Mouse (Mus musculus) spleen, adult 2 months (tissue): ENCODE results near the gene Cd276.

Experiments used
- CTCF ChIP-seq: fragments of 200-500 bp; IDR thresholded peaks from 2 replicates; pipeline ENCODE4 v1.5.1; 2011; ENCODE audit warnings: mild to moderate bottlenecking, inconsistent platforms; ENCODE audit not compliant: insufficient read depth, insufficient read length, insufficient replicate concordance; ENCODE audit errors: extremely low read depth
- POLR2A ChIP-seq: fragments of 200-500 bp; IDR thresholded peaks from 2 replicates; pipeline ENCODE4 v1.6.1; 2011; ENCODE audit warnings: low read depth, low read length, inconsistent platforms

DNA sequence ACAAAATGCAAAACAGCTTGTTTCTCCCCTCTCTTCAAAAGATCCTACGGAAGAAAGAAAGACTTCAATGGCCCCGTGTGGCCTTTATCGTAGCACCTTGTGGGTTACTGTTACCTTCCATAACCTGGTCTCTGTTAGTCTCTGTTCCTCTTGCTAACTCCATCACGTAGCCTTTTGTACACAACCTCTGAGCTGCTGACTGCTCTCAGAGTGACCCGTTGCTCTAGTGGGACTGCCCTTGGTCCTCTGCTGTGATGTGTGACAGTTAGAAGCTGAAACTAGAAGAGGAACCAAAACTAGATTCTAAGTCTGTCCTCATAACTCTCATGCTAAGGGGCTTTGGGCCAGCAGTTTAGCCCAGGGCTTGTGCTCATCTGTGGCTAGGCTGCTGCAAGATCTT lies 44.8 kb downstream of the Cd276 start:
- TF ChIP-seq CTCF = no peak
- TF ChIP-seq POLR2A = no peak; the same call in 1 of the 2 replicates
